Mouse (Mus musculus) embryonic facial prominence, embryonic 12.5 days (tissue): ENCODE data around the gene Hoxa10. TPM values are rescaled to one million over a fixed set of nuclear protein-coding genes. Genes with fewer than 3 reads are reported as not detected.

ENCODE experiments used
- ATAC-seq: fragments of 200-750 bp; cut with Nextera tagmentation; 2 replicates; pipeline ENCODE4 v1.8.0; 2017; ENCODE audit not compliant: insufficient number of reproducible peaks, insufficient read depth, low FRiP score, low TSS enrichment
- H3K27ac ChIP-seq: fragments of 300-500 bp; sonication (generic); 2 replicates; pipeline ENCODE4 v1.5.1; 2016; ENCODE audit warnings: mild to moderate bottlenecking
- H3K27me3 ChIP-seq: fragments of 300-500 bp; sonication (generic); 2 replicates; pipeline ENCODE4 v1.6.1; 2016; ENCODE audit warnings: mild to moderate bottlenecking, moderate library complexity
- H3K36me3 ChIP-seq: fragments of 300-500 bp; sonication (generic); 2 replicates; pipeline ENCODE4 v1.6.1; 2016; ENCODE audit warnings: mild to moderate bottlenecking
- H3K4me1 ChIP-seq: fragments of 300-500 bp; sonication (generic); 2 replicates; pipeline ENCODE4 v1.6.1; 2016
- H3K4me2 ChIP-seq: fragments of 300-500 bp; sonication (generic); replicated peaks from 2 replicates; pipeline ENCODE4 v1.6.1; 2016; ENCODE audit warnings: mild to moderate bottlenecking, moderate library complexity
- H3K4me3 ChIP-seq: fragments of 300-500 bp; sonication (generic); 2 replicates; pipeline ENCODE4 v1.5.1; 2016; ENCODE audit warnings: mild to moderate bottlenecking
- H3K9ac ChIP-seq: fragments of 300-500 bp; sonication (generic); 2 replicates; pipeline ENCODE4 v1.6.1; 2016; ENCODE audit warnings: mild to moderate bottlenecking, moderate library complexity
- H3K9me3 ChIP-seq: fragments of 300-500 bp; sonication (generic); 2 replicates; pipeline ENCODE4 v1.6.1; 2016; ENCODE audit warnings: mild to moderate bottlenecking, moderate library complexity
- WGBS: fragments of 180-500 bp; shearing (Covaris S2); methylation state at CpG from one replicate; pipeline ENCODE4 v1.1.7; 2016; 5-methylcytosine and 5-hydroxymethylcytosine counted together
- polyA plus RNA-seq: library from polyadenylated mRNA; unstranded; fragments of >200 nt; fragmentation: Nextera tagmentation; extraction: Ambion mirVana; gene quantifications from 2 replicates; pipeline ENCODE4 v1.2.1, GENCODE M21; 2016

The Hoxa10 gene
- polyA plus RNA-seq, 1 experiment from 2014 or later = 0.13 TPM

DNA sequence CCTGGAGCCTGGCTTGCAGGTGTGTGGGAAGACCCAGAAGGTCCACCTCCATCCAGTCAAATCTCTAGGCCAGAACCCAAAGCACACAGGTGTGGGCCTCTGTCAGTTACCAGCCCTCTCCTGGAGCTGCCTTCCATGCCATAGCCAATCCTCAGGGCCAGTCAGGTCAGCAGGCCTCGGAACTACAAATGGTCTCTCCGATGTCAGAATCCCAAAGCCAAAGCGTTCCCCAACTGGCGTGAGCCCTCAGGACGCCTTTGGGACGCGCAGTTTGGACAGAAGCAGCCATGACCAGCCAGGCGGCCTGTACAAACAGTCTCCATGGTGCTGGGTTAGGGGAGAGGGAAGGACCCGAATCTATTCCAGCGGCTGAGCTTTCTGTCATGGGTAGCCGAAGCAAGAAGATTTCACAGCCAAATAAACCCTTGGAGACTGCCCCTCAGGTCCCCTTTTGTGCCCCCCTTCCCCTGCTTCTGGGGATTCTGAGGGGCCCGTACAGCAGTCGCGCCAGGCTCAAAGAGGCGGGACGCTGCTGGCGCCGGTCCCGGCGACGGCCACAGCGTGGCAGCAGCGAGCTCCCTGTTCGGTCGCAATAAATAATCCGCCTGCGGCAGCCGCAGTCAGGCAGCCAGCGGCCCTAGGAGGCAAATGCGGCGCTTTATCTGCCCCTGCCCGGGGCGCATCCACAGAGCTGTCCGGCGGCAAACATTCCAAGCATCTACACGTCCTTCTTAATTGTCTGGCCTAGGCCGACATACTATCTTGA, 29.3 kb downstream of the Hoxa10 start:
- Histone ChIP-seq H3K36me3 (no peaks in the 10 kb centered on the region), H3K9ac (no peak overlapping the region), H3K4me3 (no peak overlapping the region), H3K27me3 (peaks cover 95% of the 10 kb centered on the region), H3K27ac (no peak overlapping the region), H3K4me2 (no peak overlapping the region), H3K9me3 (no peaks in the 10 kb centered on the region), H3K4me1 (no peaks in the 10 kb centered on the region)
- no peak for ATAC-seq
- WGBS = under 1% methylated on average over 37 of the region's 37 CpGs

DNA sequence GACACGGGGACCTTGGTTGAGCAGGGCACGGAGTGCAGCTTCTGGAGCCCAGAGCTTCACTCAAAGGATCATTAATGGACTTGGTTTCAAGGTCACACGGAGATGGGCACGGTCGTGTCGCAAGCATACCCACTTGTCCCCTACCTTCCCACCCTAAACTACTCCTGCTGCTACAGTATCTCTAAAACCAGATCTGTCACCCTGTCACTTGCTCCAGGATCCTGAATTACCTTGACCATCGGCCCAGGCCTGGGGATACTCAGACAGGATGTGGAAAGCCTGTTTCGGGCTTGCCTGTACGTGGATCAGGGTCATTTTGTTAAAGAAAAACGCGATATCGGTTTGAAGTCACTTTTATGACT, 31.0 kb downstream of the Hoxa10 start:
- 5% methylated on average over 12 of the region's 12 CpGs for WGBS
- H3K27me3 ChIP-seq = peaks cover 95% of the 10 kb centered on the region
- no peaks in the 10 kb centered on the region for H3K4me1 ChIP-seq
- no peaks in the 10 kb centered on the region for H3K36me3 ChIP-seq
- ATAC-seq = no peak
- H3K4me2 ChIP-seq = no peak overlapping the region
- no peak overlapping the region for H3K27ac ChIP-seq
- no peak overlapping the region for H3K4me3 ChIP-seq
- H3K9me3 ChIP-seq = no peaks in the 10 kb centered on the region
- no peak overlapping the region for H3K9ac ChIP-seq

DNA sequence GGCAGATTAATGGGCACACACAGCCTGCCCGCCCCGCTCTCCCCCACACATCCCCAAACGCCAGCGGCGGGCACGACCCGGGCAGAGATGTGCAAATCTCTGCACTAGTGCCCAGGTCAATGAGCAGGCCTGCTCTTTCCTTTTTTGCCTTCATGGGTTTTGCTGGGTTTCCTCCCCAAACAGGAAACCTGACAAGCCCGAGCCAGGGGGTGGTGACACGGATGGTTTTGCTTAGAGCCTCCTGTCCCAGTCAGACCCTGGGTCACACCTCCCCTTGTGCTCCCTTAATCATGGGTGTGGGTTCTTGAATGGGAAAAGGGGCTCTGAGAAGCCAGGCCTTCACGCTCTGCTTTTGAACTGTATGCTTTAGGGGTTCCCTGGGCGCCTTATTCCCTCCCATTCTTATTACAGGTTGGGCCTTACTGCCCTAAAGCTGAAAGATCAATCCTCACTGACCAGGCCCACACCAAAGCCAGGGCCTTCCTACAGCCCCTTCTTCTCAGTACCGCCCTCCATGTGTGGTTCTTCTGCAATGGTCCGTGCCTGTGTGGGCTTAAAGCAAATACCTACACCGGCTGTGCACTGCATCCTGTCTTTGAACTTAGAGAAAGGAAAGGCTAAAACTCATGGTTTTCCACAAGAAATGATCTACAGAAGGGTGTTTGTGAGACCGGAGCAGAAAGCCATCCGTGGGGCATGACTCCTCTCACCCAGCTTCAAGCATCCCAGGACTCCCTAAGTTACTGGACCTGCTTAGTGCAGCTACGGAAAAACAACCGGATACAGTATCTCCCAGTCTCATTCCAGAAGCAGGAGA, 31.6 kb downstream of the Hoxa10 start:
- no peak overlapping the region for H3K27ac ChIP-seq
- 0 out of 2 replicates have a peak, but pooled peaks cover 4% of the 10 kb centered on the region for H3K4me1 ChIP-seq
- no peak overlapping the region for H3K9ac ChIP-seq
- H3K4me3 ChIP-seq = no peak overlapping the region
- ATAC-seq = no peak
- no peak overlapping the region for H3K4me2 ChIP-seq
- no peaks in the 10 kb centered on the region for H3K36me3 ChIP-seq
- H3K27me3 ChIP-seq = peaks cover 95% of the 10 kb centered on the region
- WGBS = 3% methylated on average over 18 of the region's 18 CpGs
- no peaks in the 10 kb centered on the region for H3K9me3 ChIP-seq

DNA sequence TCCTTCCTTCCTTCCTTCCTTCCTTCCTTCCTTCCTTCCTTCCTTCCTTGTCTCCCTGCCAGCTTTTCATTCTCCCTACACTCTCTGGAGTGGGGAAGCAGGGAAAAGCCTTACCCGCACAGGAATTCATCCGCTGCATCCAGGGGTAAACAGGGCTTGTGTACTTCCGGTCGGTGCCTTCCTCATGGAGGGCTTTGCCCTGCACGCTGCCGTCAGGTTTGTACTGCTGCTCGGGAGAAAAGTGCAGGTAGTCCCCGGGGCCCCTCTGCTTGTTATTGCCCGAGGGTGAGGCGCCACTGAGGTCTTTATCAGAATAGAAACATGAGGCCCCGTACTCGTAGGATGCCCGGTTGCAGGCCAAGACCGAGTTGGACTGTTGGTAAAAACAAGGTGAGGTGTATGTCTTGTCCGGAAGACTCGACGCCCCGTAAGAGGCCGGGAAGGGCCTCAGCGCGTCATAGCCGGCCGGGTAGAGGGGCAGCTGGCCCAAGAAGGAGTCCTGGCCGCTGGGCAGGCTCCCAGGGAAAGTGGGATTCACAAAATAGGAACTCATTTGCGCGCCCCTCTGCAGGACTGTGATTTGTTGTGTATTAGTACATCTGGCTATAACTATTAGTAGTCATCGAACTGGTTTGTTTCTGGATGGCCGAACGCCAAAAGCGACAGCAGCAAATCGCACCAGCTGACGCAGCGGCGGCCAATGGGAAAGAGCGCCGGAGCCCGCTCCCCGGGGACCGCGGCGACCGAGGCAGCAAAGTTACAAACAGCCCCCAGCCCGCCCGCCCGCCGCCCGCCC, 32.4 kb downstream of the Hoxa10 start, which contains the start of gene Hoxa6:
Gene Hoxa6, minus strand, starts transcription at position 651 of the 796 bp plus-strand sequence.
- Histone ChIP-seq H3K4me2 (no peak within 1 kb of the TSS), H3K27me3 (peaks cover 97% of the 10 kb centered on the region), H3K9ac (no peak within 1 kb of the TSS), H3K27ac (no peak within 1 kb of the TSS), H3K9me3 (no peaks in the 10 kb centered on the region), H3K4me1 (0 out of 2 replicates have a peak, but pooled peaks cover 9% of the 10 kb centered on the region), H3K4me3 (no peak within 1 kb of the TSS), H3K36me3 (no peaks in the 10 kb centered on the region)
- under 1% methylated on average over 47 of the region's 47 CpGs for WGBS
- ATAC-seq = no peak

DNA sequence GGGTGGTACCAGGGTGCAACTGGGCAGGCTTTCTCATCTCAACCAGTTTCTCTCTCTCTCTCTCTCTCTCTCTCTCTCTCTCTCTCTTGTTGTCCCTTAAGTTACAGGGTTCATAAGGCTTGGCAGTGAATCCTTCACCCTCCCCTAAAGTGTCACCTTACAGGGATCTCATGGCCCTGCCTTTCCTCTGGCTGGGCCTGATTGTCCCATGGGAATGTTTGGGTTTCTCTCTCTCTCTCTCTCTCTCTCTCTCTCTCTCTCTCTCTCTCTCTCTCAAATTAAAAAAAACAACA, 33.0 kb downstream of the Hoxa10 start:
- Histone ChIP-seq H3K27me3 (peaks cover 99% of the 10 kb centered on the region), H3K9ac (no peak overlapping the region), H3K4me3 (no peak overlapping the region)

DNA sequence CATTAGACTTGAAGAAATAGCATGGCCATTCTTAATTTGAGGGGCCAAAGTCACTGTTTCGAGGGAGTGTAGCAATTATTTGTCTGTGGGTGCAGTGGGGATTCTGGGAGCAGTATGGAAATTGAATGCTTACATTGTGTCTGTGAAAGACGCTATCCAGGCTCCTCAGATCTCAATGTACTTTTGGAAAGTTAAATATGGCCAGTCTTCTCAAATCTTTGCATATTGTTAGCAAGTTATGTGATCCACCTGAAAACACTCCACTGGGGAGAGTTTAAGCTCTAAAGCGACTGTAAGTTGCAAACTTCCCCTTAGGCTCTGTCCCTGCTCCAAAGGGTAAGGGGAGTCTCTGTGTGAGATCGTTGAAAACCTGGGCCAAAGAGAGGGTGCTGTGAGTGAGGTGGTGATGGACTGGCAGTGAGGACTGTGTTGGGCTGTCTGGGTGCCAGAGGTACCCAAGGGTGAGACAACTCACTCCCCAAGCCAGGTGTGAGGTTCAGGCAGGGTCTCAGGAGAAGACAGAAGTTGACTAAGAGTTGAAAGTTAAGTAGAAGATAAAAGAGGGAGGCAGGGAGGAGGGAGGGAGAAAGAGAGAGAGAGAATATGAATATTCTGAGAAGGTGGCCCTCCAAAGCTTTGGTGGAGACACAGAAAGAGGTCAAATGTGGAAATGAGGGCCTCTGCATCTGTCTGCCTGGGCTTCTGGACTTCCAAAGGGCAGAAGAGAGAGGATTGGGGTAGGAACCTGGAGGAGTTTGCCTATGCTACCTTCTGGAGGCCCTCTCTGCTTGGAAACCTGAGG, 33.6 kb downstream of the Hoxa10 start:
- no peak overlapping the region for H3K27ac ChIP-seq
- H3K9ac ChIP-seq = no peak overlapping the region
- WGBS = 3% methylated on average over 4 of the region's 4 CpGs
- H3K27me3 ChIP-seq = peaks cover 98% of the 10 kb centered on the region
- H3K4me2 ChIP-seq = no peak overlapping the region
- no peak overlapping the region for H3K4me3 ChIP-seq
- 0 out of 2 replicates have a peak, but pooled peaks cover 9% of the 10 kb centered on the region for H3K4me1 ChIP-seq
- ATAC-seq = no peak
- no peaks in the 10 kb centered on the region for H3K36me3 ChIP-seq
- H3K9me3 ChIP-seq = no peaks in the 10 kb centered on the region

More for the DNA sequence above, 33.0 kb downstream of the Hoxa10 start:
- no peak overlapping the region for H3K27ac ChIP-seq
- 0 out of 2 replicates have a peak, but pooled peaks cover 9% of the 10 kb centered on the region for H3K4me1 ChIP-seq
- no peak overlapping the region for H3K4me2 ChIP-seq
- no peak for ATAC-seq
- no peaks in the 10 kb centered on the region for H3K9me3 ChIP-seq
- no peaks in the 10 kb centered on the region for H3K36me3 ChIP-seq

- Histone ChIP-seq H3K36me3 (no peaks in the 10 kb centered on the region), H3K27ac (no peak overlapping the region), H3K4me2 (no peak overlapping the region), H3K27me3 (peaks cover 92% of the 10 kb centered on the region), H3K4me3 (no peak overlapping the region), H3K4me1 (0 out of 2 replicates have a peak, but pooled peaks cover 9% of the 10 kb centered on the region), H3K9ac (no peak overlapping the region), H3K9me3 (no peaks in the 10 kb centered on the region)
- WGBS = 1% methylated on average over 55 of the region's 55 CpGs
- no peak for ATAC-seq
These were observed 34.7 kb downstream of the Hoxa10 start for GRCm38 (mm10) chr6:52205638-52206621.

GRCm38 (mm10) chr6:52205221-52205620, 35.4 kb downstream of the Hoxa10 start:
- no peak overlapping the region for H3K4me3 ChIP-seq
- no peak overlapping the region for H3K9ac ChIP-seq
- H3K27ac ChIP-seq = no peak overlapping the region
- H3K4me1 ChIP-seq = 0 out of 2 replicates have a peak, but pooled peaks cover 9% of the 10 kb centered on the region
- no peaks in the 10 kb centered on the region for H3K9me3 ChIP-seq
- H3K4me2 ChIP-seq = no peak overlapping the region
- no peaks in the 10 kb centered on the region for H3K36me3 ChIP-seq
- WGBS = 3% methylated on average over 14 of the region's 14 CpGs
- ATAC-seq = no peak
- peaks cover 93% of the 10 kb centered on the region for H3K27me3 ChIP-seq

DNA sequence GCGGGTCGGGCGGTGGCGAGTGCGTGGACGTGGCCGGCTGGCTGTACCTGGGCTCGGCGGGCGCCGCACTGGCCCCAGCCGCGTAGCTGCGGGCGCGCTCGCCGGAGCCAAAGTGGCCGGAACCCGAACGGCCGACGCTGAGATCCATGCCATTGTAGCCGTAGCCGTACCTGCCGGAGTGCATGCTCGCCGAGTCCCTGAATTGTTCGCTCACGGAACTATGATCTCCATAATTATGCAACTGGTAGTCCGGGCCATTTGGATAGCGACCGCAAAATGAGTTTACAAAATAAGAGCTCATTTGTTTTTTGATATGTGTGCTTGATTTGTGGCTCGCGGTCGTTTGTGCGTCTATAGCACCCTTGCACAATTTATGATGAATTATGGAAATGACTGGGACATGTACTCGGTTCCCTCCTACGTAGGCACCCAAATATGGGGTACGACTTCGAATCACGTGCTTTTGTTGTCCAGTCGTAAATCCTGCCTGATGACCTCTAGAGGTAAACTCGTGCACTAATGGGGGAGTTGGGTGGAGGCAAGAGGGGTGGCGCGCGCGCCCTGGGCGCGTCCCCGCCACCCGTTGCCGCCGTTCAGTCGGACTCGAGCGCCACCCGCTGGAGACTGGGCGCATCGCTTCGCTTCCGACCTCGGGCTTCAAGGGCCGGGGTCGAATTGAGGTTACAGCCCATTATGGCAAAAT, 36.5 kb downstream of the Hoxa10 start, which contains the start of gene Hoxa5:
Gene Hoxa5, minus strand, starts transcription at position 538 of the 703 bp plus-strand sequence.
- Histone ChIP-seq H3K4me1 (0 out of 2 replicates have a peak, but pooled peaks cover 9% of the 10 kb centered on the region), H3K4me3 (peak within 1 kb of the TSS; percentile 17), H3K27ac (no peak within 1 kb of the TSS), H3K36me3 (no peaks in the 10 kb centered on the region), H3K9me3 (no peaks in the 10 kb centered on the region), H3K9ac (no peak within 1 kb of the TSS), H3K4me2 (peak within 1 kb of the TSS; percentile 41), H3K27me3 (peaks cover 93% of the 10 kb centered on the region)
- WGBS = under 1% methylated on average over 65 of the region's 65 CpGs
- ATAC-seq = no peak
